Mouse (Mus musculus): ENCODE results near the gene Ror2. TPM values are rescaled to one million over a fixed set of nuclear protein-coding genes. Genes with fewer than 3 reads are reported as not detected.

The Ror2 gene
- polyA plus RNA-seq, 1 experiment: 5.9 TPM

DNA sequence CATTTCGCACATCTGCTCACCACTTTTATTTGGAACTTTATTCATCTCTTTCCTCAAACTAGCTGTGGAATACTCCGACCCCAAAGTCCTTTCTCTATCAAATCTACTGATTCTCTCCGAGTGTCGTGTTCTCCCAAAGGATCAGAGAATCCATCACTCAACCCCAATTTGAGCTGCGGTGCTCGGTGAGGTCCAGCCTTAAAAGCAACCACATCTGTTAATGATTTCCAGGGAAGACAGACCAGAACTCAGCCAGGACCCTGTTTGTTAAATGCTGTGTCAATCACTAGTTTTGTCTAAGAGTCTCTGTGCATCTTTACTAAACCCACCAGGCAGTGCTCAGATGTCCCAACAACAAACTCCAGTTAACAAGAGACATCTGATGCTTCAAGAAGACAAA, 204.1 kb downstream of the Ror2 start:
- TF ChIP-seq POLR2A (IDR thresholded peaks at IDR 0.05; ENCODE audit: low read depth, low read length) (no peak), CTCF (IDR thresholded peaks at IDR 0.05; ENCODE audit: extremely low read depth, insufficient read length, insufficient replicate concordance, low read depth, low read length) (no peak)
- no peaks in the 10 kb centered on the region for H3K36me3 ChIP-seq (ENCODE audit: control insufficient read depth, insufficient read depth, low read length)
- no peaks in the 10 kb centered on the region for H3K4me1 ChIP-seq (ENCODE audit: control insufficient read depth, insufficient read depth, insufficient read length, low read length)
- H3K4me3 ChIP-seq (ENCODE audit: low read depth, low read length): no peak overlapping the region
- no peaks in the 10 kb centered on the region for H3K27me3 ChIP-seq (ENCODE audit: control insufficient read depth, insufficient read depth, low read length)
- 43% methylated on average over 6 of the region's 6 CpGs for WGBS
- H3K27ac ChIP-seq (ENCODE audit: insufficient read depth, low read depth, low read length): no peak overlapping the region

DNA sequence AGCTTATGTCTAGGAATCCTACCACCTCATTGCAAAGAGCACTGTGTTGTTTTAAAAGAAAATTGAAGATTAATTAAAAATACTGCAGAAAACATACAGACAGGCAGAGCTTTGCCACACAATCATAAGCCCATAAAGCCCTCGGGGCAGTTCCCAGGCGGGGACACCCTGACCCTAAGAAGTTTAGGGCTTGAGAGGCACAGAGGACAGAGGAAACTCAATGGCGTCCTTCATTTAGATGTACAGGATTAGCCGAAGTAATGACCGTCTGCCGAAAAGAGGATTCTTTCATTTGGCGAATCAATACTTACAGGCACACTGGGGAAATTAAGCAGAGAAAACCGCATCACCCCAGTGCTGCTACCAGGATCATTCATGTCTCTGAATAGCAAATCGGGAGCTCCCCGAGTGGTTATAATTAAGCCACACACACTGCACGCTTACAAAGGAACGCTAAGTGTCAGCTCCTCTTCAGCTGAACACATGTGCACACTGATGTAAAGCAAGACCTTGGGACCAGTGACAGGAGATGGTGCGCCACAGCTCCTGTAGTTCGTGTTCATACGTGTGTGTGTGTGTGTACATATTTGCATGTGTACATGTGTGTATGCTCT, 208.1 kb downstream of the Ror2 start:
- H3K27ac ChIP-seq (ENCODE audit: insufficient read depth, low read depth, low read length): no peak overlapping the region
- TF ChIP-seq CTCF (IDR thresholded peaks at IDR 0.05; ENCODE audit: extremely low read depth, insufficient read length, insufficient replicate concordance, low read depth, low read length) (no peak), POLR2A (IDR thresholded peaks at IDR 0.05; ENCODE audit: low read depth, low read length) (no peak)
- no peak overlapping the region for H3K4me3 ChIP-seq (ENCODE audit: low read depth, low read length)
- no peaks in the 10 kb centered on the region for H3K36me3 ChIP-seq (ENCODE audit: control insufficient read depth, insufficient read depth, low read length)
- no peaks in the 10 kb centered on the region for H3K27me3 ChIP-seq (ENCODE audit: control insufficient read depth, insufficient read depth, low read length)
- no peaks in the 10 kb centered on the region for H3K4me1 ChIP-seq (ENCODE audit: control insufficient read depth, insufficient read depth, insufficient read length, low read length)
- WGBS: 83% methylated on average over 15 of the region's 15 CpGs

DNA sequence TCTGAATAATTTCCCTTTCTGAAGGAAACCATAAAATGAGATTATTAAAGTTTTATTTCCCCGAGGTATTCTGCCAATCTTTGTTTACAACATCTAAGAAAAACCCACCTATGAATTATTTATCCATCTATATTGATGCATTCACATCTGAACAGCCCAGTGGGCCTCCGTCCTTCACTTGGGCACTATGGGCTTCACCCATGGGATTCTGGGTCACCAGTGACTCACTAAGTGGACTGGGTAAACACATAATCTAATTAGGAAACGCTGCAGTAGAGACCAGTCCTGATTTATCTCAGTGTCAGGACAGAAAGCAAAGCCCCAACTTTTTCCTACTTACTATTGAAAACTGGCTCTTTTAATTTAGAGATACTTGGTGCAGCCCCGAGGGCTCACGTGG, 210.9 kb downstream of the Ror2 start:
- no peak for TF ChIP-seq POLR2A (IDR thresholded peaks at IDR 0.05; ENCODE audit: low read depth, low read length)
- TF ChIP-seq CTCF (IDR thresholded peaks at IDR 0.05; ENCODE audit: extremely low read depth, insufficient read length, insufficient replicate concordance, low read depth, low read length): no peak
- no peaks in the 10 kb centered on the region for H3K4me1 ChIP-seq (ENCODE audit: control insufficient read depth, insufficient read depth, insufficient read length, low read length)
- WGBS: 56% methylated on average over 5 of the region's 5 CpGs
- H3K36me3 ChIP-seq (ENCODE audit: control insufficient read depth, insufficient read depth, low read length): no peaks in the 10 kb centered on the region
- no peak overlapping the region for H3K4me3 ChIP-seq (ENCODE audit: low read depth, low read length)
- H3K27ac ChIP-seq (ENCODE audit: insufficient read depth, low read depth, low read length): no peak overlapping the region
- no peaks in the 10 kb centered on the region for H3K27me3 ChIP-seq (ENCODE audit: control insufficient read depth, insufficient read depth, low read length)

DNA sequence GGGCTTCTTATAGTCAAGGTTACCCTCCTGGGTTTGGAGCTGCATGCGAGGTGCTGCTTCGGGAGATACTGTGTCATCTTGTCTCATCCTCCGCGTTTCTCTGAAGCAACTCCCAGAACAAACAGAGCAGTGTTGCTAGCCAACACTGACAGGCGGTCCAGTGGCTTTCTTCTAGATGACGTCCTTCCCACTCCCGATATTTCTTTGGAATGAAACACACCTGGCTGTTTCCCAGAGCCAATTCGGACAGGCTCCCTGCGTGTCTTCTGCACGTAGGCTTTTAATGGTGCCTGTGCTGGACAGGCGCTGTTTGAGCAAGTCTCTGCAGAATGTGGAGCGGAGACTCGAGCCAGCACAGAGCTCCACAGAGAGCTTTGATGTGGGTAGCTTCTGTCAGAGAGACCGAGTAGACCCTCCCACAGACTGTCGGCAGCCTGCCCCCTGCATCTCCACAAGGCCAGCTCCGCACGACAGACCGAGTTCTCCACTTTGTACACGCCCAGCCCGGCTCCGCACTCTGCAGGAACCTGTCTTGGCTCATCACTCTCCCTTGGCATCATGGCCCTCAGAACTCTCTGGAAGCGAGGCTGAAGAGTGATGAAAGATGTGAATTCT, 216.7 kb downstream of the Ror2 start:
- Histone ChIP-seq H3K36me3 (ENCODE audit: control insufficient read depth, insufficient read depth, low read length) (no peaks in the 10 kb centered on the region), H3K4me1 (ENCODE audit: control insufficient read depth, insufficient read depth, insufficient read length, low read length) (no peaks in the 10 kb centered on the region), H3K27me3 (ENCODE audit: control insufficient read depth, insufficient read depth, low read length) (no peaks in the 10 kb centered on the region), H3K4me3 (ENCODE audit: low read depth, low read length) (no peak overlapping the region), H3K27ac (ENCODE audit: insufficient read depth, low read depth, low read length) (no peak overlapping the region)
- TF ChIP-seq POLR2A (IDR thresholded peaks at IDR 0.05; ENCODE audit: low read depth, low read length): no peak
- TF ChIP-seq CTCF (IDR thresholded peaks at IDR 0.05; ENCODE audit: extremely low read depth, insufficient read length, insufficient replicate concordance, low read depth, low read length): no peak
- WGBS: 78% methylated on average over 22 of the region's 22 CpGs

DNA sequence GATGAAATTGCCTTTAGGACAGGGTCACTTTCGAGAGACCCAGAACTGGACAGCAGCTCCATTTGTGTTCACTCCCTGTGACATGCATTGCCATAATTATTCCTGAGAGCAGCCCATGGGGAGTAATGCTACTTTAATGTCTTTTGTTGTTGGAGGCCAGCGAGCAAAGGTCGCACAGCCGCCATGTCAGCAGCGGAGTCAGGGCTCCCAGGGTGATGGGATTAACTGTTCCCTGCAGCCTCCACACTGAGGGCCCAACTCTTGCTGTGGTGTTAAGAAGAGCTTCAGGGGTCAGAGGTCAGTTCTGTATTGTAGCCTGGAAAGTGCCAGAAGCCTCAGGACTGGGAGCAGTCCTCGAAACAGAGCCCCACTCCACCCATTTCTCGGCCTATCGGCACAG, 217.5 kb downstream of the Ror2 start:
- Histone ChIP-seq H3K27me3 (ENCODE audit: control insufficient read depth, insufficient read depth, low read length) (no peaks in the 10 kb centered on the region), H3K4me3 (ENCODE audit: low read depth, low read length) (no peak overlapping the region), H3K4me1 (ENCODE audit: control insufficient read depth, insufficient read depth, insufficient read length, low read length) (no peaks in the 10 kb centered on the region), H3K36me3 (ENCODE audit: control insufficient read depth, insufficient read depth, low read length) (no peaks in the 10 kb centered on the region), H3K27ac (ENCODE audit: insufficient read depth, low read depth, low read length) (no peak overlapping the region)
- 83% methylated on average over 8 of the region's 8 CpGs for WGBS
- TF ChIP-seq POLR2A (IDR thresholded peaks at IDR 0.05; ENCODE audit: low read depth, low read length) (no peak), CTCF (IDR thresholded peaks at IDR 0.05; ENCODE audit: extremely low read depth, insufficient read length, insufficient replicate concordance, low read depth, low read length) (no peak)

DNA sequence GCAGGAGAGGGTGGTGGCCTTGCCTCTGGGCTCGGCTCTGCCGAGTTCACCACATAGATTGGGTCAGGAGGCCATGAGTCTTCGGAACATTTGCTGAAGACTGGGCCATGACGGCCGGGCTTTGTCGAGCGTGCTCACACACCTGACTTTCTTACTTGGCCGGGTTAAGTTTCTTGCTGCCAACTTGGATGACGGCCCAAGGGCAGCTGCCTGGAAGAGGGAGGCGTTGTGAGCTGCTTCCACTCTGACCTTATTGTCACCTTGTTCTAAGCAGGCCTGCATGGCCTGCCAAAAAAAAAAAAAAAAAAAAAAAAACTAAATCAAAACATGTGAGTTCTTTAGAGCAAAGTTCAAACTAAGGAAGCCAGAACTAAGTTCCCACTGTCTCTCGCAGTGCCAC, 218.0 kb downstream of the Ror2 start:
- 28% methylated on average over 11 of the region's 11 CpGs for WGBS
- H3K27ac ChIP-seq (ENCODE audit: insufficient read depth, low read depth, low read length): no peak overlapping the region
- no peaks in the 10 kb centered on the region for H3K36me3 ChIP-seq (ENCODE audit: control insufficient read depth, insufficient read depth, low read length)
- H3K27me3 ChIP-seq (ENCODE audit: control insufficient read depth, insufficient read depth, low read length): no peaks in the 10 kb centered on the region
- no peaks in the 10 kb centered on the region for H3K4me1 ChIP-seq (ENCODE audit: control insufficient read depth, insufficient read depth, insufficient read length, low read length)
- no peak overlapping the region for H3K4me3 ChIP-seq (ENCODE audit: low read depth, low read length)
- TF ChIP-seq CTCF (IDR thresholded peaks at IDR 0.05; ENCODE audit: extremely low read depth, insufficient read length, insufficient replicate concordance, low read depth, low read length) (no peak), POLR2A (IDR thresholded peaks at IDR 0.05; ENCODE audit: low read depth, low read length) (no peak)

DNA sequence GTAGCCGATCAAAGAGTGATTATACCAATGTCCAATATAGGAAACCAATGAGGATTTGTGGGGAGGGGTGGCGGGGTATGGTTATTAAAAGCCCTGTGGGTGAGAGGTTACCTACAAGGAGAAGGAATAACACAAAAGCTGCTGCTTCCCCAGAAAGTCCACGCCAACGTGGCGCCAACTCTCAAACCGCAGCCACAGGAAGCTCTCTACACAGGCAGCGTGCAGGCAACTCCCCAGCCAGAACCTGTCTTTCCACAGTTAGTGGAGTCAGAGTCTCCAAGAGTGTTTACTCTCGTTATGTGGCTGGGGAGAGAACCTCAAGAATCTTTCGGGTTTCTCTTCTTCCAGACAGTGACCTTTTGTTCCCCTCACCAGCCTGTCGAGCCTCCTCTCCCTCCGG, 220.8 kb downstream of the Ror2 start:
- Histone ChIP-seq H3K4me3 (ENCODE audit: low read depth, low read length) (no peak overlapping the region), H3K36me3 (ENCODE audit: control insufficient read depth, insufficient read depth, low read length) (no peaks in the 10 kb centered on the region), H3K27me3 (ENCODE audit: control insufficient read depth, insufficient read depth, low read length) (no peaks in the 10 kb centered on the region; the same call in 1 of the 2 replicates), H3K4me1 (ENCODE audit: control insufficient read depth, insufficient read depth, insufficient read length, low read length) (no peaks in the 10 kb centered on the region), H3K27ac (ENCODE audit: insufficient read depth, low read depth, low read length) (no peak overlapping the region)
- no peak for TF ChIP-seq CTCF (IDR thresholded peaks at IDR 0.05; ENCODE audit: extremely low read depth, insufficient read length, insufficient replicate concordance, low read depth, low read length)
- TF ChIP-seq POLR2A (IDR thresholded peaks at IDR 0.05; ENCODE audit: low read depth, low read length): no peak
- WGBS: 70% methylated on average over 11 of the region's 11 CpGs

Measured in small intestine, adult 2 months (tissue).